Mouse (Mus musculus) midbrain, embryonic 14.5 days (tissue): ENCODE measurements around the gene Golga7b. TPM values are rescaled to one million over a fixed set of nuclear protein-coding genes. Genes with fewer than 3 reads are reported as not detected.
A peak's percentile ranks its signal among the peaks of the same experiment; 100 is the strongest.

Source experiments
- ATAC-seq: fragments of 200-750 bp; cut with Nextera tagmentation; 2 replicates; pipeline ENCODE4 v1.8.0; 2017; ENCODE audit warnings: moderate number of reproducible peaks, moderate library complexity; ENCODE audit not compliant: low FRiP score, low TSS enrichment
- DNase-seq: peaks from one replicate; pipeline ENCODE4 v3.0.0-alpha.2; 2015
- H3K27ac ChIP-seq: fragments of 300-500 bp; sonication (generic); replicated peaks from 2 replicates; pipeline ENCODE4 v1.5.1; 2014; ENCODE audit warnings: mild to moderate bottlenecking, low read depth, low read length, moderate library complexity
- H3K27me3 ChIP-seq: fragments of 300-500 bp; sonication (generic); 2 replicates; pipeline ENCODE4 v1.6.1; 2014; ENCODE audit warnings: low read length, control low read depth, mixed read lengths; ENCODE audit not compliant: control insufficient read depth, insufficient read depth
- H3K36me3 ChIP-seq: fragments of 300-500 bp; sonication (generic); 2 replicates; pipeline ENCODE4 v1.6.1; 2014; ENCODE audit warnings: low read length, control low read depth; ENCODE audit not compliant: control insufficient read depth, insufficient read depth
- H3K4me1 ChIP-seq: fragments of 300-500 bp; sonication (generic); 2 replicates; pipeline ENCODE4 v1.6.1; 2014; ENCODE audit warnings: mild to moderate bottlenecking, antibody characterized with exemption, low read length, control low read depth; ENCODE audit not compliant: control insufficient read depth, insufficient read depth
- H3K4me2 ChIP-seq: fragments of 300-500 bp; sonication (generic); 2 replicates; pipeline ENCODE4 v1.6.1; 2014; ENCODE audit warnings: mild to moderate bottlenecking, low read length, moderate library complexity
- H3K4me3 ChIP-seq: fragments of 300-500 bp; sonication (generic); replicated peaks from 2 replicates; pipeline ENCODE4 v1.5.1; 2014; ENCODE audit warnings: low read depth, low read length
- H3K9ac ChIP-seq: fragments of 300-500 bp; sonication (generic); replicated peaks from 2 replicates; pipeline ENCODE4 v1.6.1; 2014; ENCODE audit warnings: mild to moderate bottlenecking, low read length, moderate library complexity
- H3K9me3 ChIP-seq: fragments of 300-500 bp; sonication (generic); 2 replicates; pipeline ENCODE4 v1.6.1; 2016; ENCODE audit warnings: low read length, control low read depth, mixed read lengths; ENCODE audit not compliant: control insufficient read depth
- WGBS: fragments of 180-500 bp; shearing (Covaris S2); extraction: QIAGEN DNeasy Blood & Tissue Kit; methylation state at CpG from one replicate; pipeline ENCODE4 v1.1.7; 2014; 5-methylcytosine and 5-hydroxymethylcytosine counted together
- microRNA-seq: library from miRNA; unstranded; fragments of <30 nt; microRNA quantifications from one replicate; pipeline ENCODE4, GENCODE M21; 2016
- polyA plus RNA-seq: library from polyadenylated mRNA; unstranded; fragments of >200 nt; fragmentation: Nextera tagmentation; extraction: Ambion mirVana; gene quantifications from 2 replicates; pipeline ENCODE4 v1.2.1, GENCODE M21; 2014

Gene Golga7b
- polyA plus RNA-seq, 1 experiment from 2014 or later = 34.1 TPM

GRCm38 (mm10) chr19:42316525-42316924 lies 69.2 kb downstream of the Golga7b start:
- no peak overlapping the region for H3K9ac ChIP-seq
- DNase-seq (peak; percentile 53), ATAC-seq (no peak)
- H3K36me3 ChIP-seq = no peaks in the 10 kb centered on the region
- no peaks in the 10 kb centered on the region for H3K9me3 ChIP-seq
- H3K27me3 ChIP-seq = no peaks in the 10 kb centered on the region
- H3K27ac ChIP-seq = peak overlapping the region; percentile 63
- 85% methylated on average over 2 of the region's 2 CpGs for WGBS
- H3K4me3 ChIP-seq = no peak overlapping the region
- no peak overlapping the region for H3K4me2 ChIP-seq
- H3K4me1 ChIP-seq = peaks cover 29% of the 10 kb centered on the region

- Histone ChIP-seq H3K4me1 (peaks cover 26% of the 10 kb centered on the region), H3K27me3 (no peaks in the 10 kb centered on the region), H3K9me3 (no peaks in the 10 kb centered on the region), H3K27ac (peak overlapping the region; percentile 63), H3K4me3 (no peak overlapping the region), H3K4me2 (no peak overlapping the region), H3K9ac (no peak overlapping the region), H3K36me3 (no peaks in the 10 kb centered on the region)
- WGBS = 37% methylated on average over 8 of the region's 8 CpGs
- peak; percentile 49 for ATAC-seq
- DNase-seq = peak; percentile 67
Observed at GRCm38 (mm10) chr19:42316998-42317397, 69.6 kb downstream of the Golga7b start.

GRCm38 (mm10) chr19:42317648-42318425 lies 70.5 kb downstream of the Golga7b start:
- 38% methylated on average over 18 of the region's 18 CpGs for WGBS
- no peak overlapping the region; the same call in 1 of the 2 replicates for H3K9ac ChIP-seq
- peak overlapping the region; percentile 11; the same call in 1 of the 2 replicates for H3K4me2 ChIP-seq

More at GRCm38 (mm10) chr19:42317648-42318425, 70.5 kb downstream of the Golga7b start:
- Histone ChIP-seq H3K36me3 (no peaks in the 10 kb centered on the region), H3K27me3 (no peaks in the 10 kb centered on the region), H3K4me3 (no peak overlapping the region), H3K27ac (peak overlapping the region; percentile 63), H3K9me3 (no peaks in the 10 kb centered on the region), H3K4me1 (peaks cover 26% of the 10 kb centered on the region)
- no peak for ATAC-seq
- peak; percentile 49 for DNase-seq

Small RNA genes lying within 50 kb of the gene (microRNA-seq; reads per million reads assigned to microRNA genes)
- gene Gm26339 (not detected), gene Mir3085 (1.3 reads per million)

Other genes starting within 250 kb of the Golga7b start
- gene Ankrd2, start 211.6 kb upstream of the Golga7b start, polyA plus RNA-seq = 0.45 and 1.00 TPM in 2 replicates
- gene Hoga1, start 202.0 kb upstream of the Golga7b start, polyA plus RNA-seq = 0.94 and 1.3 TPM in 2 replicates
- not detected in 2 replicates for gene 4933411K16Rik, start 195.3 kb upstream of the Golga7b start, polyA plus RNA-seq
- 144 and 145 TPM in 2 replicates for gene Morn4, start 161.2 kb upstream of the Golga7b start, polyA plus RNA-seq
- gene Pi4k2a, start 157.1 kb upstream of the Golga7b start, polyA plus RNA-seq = 33.1 and 40.8 TPM in 2 replicates
- 5.8 and 6.0 TPM in 2 replicates for gene Avpi1, start 118.5 kb upstream of the Golga7b start, polyA plus RNA-seq
- gene Marveld1, start 100.2 kb upstream of the Golga7b start, polyA plus RNA-seq = 1.5 and 1.8 TPM in 2 replicates
- gene Zfyve27, start 83.6 kb upstream of the Golga7b start, polyA plus RNA-seq = 35.5 and 46.2 TPM in 2 replicates
- gene Sfrp5, start 45.3 kb upstream of the Golga7b start, polyA plus RNA-seq = 0.68 and 0.82 TPM in 2 replicates
- 15.4 and 18.6 TPM in 2 replicates for gene Crtac1, start 184.2 kb downstream of the Golga7b start, polyA plus RNA-seq